Mouse (Mus musculus) frontal cortex, adult (tissue): ENCODE data around the gene Zfp759.
"Not testable (repeated sequence)": the region's sequence is repeated elsewhere in the genome, so short reads cannot be mapped to it uniquely, and the experiment has no call there.

Experiments
- ATAC-seq: cut with Nextera tagmentation; 2 replicates; pipeline ENCODE4 v1.9.2; 2017; ENCODE audit warnings: mild to moderate bottlenecking, moderate library complexity, mixed read lengths; ENCODE audit not compliant: low TSS enrichment

The Zfp759 gene

DNA sequence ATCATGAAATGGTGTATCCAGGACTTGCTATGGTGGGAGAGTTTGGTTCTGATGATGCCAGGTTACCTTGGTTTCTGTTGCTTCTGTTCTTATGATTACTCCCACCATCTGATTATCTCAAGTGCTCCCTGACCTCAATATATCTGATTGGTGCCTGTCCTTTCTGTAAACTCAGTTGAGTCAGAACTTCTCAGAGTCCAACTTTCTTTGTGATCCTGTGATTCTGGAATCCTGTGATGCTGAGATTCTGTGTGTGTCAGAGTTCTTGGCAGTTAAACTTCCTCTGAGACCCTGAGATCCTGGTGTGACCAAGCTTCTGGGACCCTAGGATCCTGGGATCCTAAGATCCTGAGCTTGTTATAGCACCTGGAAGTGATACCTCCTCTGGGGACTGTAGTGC is at the start of gene Zfp759:
Gene Zfp759, plus strand, starts transcription at position 301 of the 400 bp plus-strand sequence.
- ATAC-seq, result not testable (repeated sequence)

GRCm38 (mm10) chr13:67072786-67073185 is 48.7 kb upstream of the Zfp759 start:
- ATAC-seq, result no peak

- ATAC-seq, result no peak
Measured at GRCm38 (mm10) chr13:67077244-67077643, 44.2 kb upstream of the Zfp759 start.

- peak; percentile 97 for ATAC-seq
Measured at GRCm38 (mm10) chr13:67081142-67081713, 40.2 kb upstream of the Zfp759 start.

- ATAC-seq, result no peak
Measured at GRCm38 (mm10) chr13:67081946-67082345, 39.5 kb upstream of the Zfp759 start.

DNA sequence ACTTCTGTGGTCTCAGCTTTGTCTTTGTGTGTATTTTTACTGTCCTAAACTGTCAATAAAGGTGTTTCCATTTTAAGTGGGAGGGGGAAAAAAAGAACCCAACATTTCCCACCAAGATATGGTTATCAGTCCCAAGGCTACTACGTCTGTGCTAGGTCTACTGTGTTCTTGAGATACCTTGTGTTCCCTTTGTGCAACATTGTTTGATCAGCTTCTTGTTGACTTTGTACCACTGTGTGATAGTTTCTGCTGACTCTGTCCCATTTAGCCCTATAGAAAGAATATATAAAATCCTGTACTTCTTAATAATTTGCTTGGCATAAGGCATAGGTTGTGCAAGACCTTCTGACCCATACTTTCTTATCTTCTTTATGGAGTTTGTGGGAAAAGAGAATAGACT is 31.3 kb upstream of the Zfp759 start:
- ATAC-seq, result no peak

- ATAC-seq, result no peak
Measured at GRCm38 (mm10) chr13:67097876-67098275, 23.6 kb upstream of the Zfp759 start, which contains the start of gene Zfp708. Gene Zfp708, minus strand, starts transcription at chr13:67097976.

GRCm38 (mm10) chr13:67107681-67108080 is 13.8 kb upstream of the Zfp759 start:
- no peak for ATAC-seq

DNA sequence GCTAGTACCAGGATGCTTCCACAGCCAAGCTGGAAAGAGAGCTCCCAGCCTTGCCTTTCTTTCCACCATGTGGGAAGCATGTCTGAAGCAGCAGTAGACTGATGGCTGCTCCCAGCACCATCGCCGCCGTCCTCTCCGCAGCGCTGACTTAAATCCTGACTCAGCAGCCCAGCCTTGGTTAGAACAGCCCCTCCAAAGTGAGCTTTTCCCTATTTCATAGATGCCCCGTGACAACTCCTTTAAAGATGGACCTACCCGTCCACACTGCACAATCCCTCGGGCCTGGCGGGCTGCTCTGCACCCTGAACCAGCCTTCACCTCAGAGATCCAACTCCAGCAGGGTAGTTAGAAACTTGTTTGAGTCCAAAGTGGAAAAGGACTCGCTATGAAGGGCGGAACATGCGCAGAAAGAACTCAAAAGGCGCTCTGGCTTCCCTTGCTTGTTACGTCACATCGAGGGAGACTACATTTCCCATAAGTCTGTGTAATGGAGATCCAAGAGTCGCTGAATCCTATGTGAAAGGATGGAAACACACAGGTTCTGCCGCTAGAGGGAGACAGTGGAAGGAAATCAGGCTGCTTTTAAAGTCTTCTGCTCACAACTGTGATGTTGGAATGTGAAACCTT is 13.2 kb upstream of the Zfp759 start, which contains the start of gene Gm28557:
Gene Gm28557, minus strand, starts transcription at position 411 of the 627 bp plus-strand sequence.
- peak; percentile 98 for ATAC-seq

GRCm38 (mm10) chr13:67108821-67109206 is 12.6 kb upstream of the Zfp759 start:
- ATAC-seq, result peak; percentile 83

DNA sequence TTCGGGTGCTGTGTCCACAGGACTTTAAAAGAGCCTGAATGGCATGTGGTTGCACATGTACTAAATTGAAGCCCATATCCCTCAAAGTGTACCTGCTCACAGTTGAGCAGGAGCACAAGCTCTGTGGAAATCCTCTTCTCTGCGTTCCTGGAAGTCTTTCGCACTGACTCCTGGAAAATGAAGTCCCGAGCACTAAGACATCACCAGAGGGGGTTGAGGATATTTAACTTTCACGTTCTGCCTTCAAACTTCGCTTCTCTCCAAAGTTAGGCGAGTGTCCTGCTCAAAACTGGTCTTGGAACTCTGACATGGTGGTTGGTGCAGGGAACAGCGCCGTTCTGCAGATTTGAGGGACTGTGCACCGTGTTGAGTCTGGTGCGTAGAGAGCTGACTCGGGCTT is 9.4 kb upstream of the Zfp759 start:
- no peak for ATAC-seq

GRCm38 (mm10) chr13:67113287-67113686 is 8.2 kb upstream of the Zfp759 start:
- ATAC-seq, result no peak

DNA sequence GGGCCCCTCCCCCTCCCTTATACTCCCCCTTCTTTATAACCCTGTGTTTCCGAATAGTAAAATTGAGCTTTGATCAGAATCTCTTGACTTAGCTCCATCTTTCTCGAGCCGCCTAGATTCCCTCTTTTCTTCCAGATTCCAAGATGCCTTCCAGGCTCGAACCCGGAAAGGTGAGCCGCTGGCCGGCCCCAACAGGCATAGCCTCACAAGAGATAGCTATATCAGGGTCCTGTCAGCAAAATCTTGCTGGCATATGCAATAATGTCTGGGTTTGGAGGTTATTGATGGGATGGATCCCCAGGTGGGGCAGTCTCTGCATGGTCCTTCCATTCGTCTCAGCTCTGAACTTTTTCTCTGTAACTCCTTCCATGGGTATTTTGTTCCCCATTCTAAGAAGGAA is 5.3 kb upstream of the Zfp759 start, which contains the start of gene Rslcan18:
Gene Rslcan18, minus strand, starts transcription at position 101 of the 400 bp plus-strand sequence.
- ATAC-seq, result not testable (repeated sequence)

DNA sequence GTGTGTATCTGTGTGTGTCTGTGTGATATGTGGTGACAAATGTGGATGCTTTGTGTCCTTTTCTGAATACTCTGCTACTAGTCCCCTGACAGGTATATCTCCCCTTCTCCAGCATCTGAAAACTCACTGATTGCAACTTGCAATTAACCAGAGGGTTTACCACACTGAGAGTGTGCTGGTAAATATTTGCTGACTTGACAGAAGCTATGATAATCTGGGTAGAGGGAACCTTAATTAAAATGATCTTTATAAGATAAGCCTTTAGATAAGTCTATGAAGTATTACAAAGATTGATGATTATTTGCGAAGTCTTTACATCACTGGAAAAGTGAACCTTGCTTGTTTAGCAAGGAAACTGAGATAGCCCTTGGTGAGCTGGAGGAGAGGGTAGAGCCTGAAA is 3.0 kb downstream of the Zfp759 start:
- ATAC-seq, result no peak

- peak; percentile 29 for ATAC-seq
Measured at GRCm38 (mm10) chr13:67127507-67127906, 6.0 kb downstream of the Zfp759 start.

DNA sequence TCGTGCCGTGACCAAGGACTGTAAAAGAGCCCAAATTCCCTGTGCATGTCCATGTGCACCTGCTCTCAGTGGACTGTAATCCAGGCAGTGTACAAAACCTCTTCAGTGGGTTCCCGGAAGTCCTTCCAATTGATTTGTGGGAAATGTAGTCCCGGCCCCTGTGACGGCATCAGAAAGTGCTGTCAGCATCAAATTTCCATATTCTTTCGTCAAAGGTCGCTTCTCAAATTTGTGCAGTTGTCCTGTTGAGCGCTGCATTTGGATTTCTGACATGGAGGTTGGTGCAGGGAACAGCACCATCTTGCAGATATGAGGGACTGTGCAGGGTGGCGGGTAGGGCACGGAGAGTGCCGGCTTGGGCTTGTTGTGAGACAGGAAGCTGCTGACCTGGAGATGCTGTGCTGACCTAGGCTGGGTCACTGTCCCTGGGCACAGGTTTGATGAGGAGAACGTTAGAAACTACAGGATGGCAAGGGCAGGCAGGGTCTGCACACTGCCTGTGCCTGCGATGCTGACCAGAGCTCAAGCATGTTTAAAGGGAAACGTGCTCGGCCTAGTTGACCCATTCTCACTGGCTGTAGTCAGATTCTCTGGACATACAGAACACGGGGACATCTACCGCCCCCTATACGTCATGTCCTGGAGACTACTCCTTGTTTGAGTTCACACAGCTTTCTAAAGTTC is 6.7 kb downstream of the Zfp759 start:
- peak; percentile 100 for ATAC-seq

- ATAC-seq, result not testable (repeated sequence)
Measured at GRCm38 (mm10) chr13:67166122-67166521, 44.7 kb downstream of the Zfp759 start.

DNA sequence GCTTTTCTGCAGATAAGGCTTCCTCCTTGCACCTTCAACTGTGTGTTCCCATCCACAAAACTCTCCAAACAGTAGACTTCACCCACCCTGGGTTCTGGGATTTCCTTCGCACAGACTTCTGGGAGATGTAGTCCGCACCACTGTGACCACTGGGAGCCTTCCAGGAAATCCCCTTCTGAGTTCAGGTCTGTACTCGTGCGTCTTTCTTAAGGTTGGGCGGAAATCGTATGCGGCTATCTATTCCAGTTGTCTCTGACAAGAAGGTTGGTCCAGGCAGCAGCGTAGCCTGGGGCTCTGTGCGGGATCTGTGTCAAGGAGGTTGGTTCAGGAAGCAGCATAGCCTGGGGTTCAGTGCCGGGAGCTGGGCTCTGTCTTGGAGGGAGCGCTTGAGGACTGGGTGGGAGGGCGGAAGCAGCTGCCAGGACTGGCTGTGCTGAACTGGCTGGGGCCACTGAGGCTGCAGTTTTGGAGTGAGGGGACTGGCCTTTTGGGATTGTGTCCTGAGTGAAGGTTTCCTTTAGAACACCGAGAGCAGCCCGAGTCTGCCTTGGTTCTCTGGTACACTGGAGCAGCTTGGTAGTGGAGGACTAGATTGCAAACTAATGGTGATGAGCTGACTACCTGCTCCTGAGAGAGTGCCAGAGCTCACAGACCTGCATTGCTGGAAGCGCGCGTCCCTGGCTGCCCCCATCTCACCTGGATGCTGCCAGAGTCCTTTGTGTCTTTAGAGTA is 51.7 kb downstream of the Zfp759 start, which contains the start of gene Rsl1:
Gene Rsl1, plus strand, starts transcription at position 192 of the 732 bp plus-strand sequence.
- peak; percentile 99 for ATAC-seq

DNA sequence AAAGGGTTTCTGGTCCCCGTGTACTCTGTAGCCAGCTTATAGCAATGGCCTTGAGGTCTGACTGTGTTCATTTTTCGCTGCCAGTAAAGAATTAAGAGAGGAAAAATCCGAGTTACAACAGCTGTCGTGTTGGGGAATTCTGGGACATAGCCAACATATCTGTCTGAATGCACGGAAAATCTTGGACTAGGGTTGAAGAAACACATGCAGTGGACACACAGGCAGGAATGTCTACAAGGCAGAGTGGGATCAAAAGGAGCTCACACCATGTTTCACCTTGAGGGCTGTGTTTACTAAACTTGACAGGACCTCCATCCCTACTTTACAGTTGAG is 52.2 kb downstream of the Zfp759 start:
- ATAC-seq, result no peak
